Mouse (Mus musculus) neural tube, embryonic 14.5 days (tissue): Measurements from ENCODE around the gene Gm5916. TPM values are rescaled to one million over a fixed set of nuclear protein-coding genes. Genes with fewer than 3 reads are reported as not detected.

ENCODE experiments used
- ATAC-seq: fragments of 200-750 bp; cut with Nextera tagmentation; 2 replicates; pipeline ENCODE4 v1.8.0; 2017; ENCODE audit warnings: low read depth, mild to moderate bottlenecking, moderate TSS enrichment, moderate library complexity
- H3K27ac ChIP-seq: fragments of 300-500 bp; sonication (generic); 2 replicates; pipeline ENCODE4 v1.5.1; 2014; ENCODE audit warnings: low read depth, mild to moderate bottlenecking, control low read depth, low read length, moderate library complexity, mixed read lengths
- H3K27me3 ChIP-seq: fragments of 300-500 bp; sonication (generic); 2 replicates; pipeline ENCODE4 v1.6.1; 2014; ENCODE audit warnings: low read length; ENCODE audit not compliant: control insufficient read depth, insufficient read depth
- H3K36me3 ChIP-seq: fragments of 300-500 bp; sonication (generic); 2 replicates; pipeline ENCODE4 v1.6.1; 2014; ENCODE audit warnings: low read length, mixed read lengths; ENCODE audit not compliant: control insufficient read depth, insufficient read depth
- H3K4me1 ChIP-seq: fragments of 300-500 bp; sonication (generic); 2 replicates; pipeline ENCODE4 v1.6.1; 2014; ENCODE audit warnings: low read length; ENCODE audit not compliant: control insufficient read depth, insufficient read depth
- H3K4me2 ChIP-seq: fragments of 300-500 bp; sonication (generic); 2 replicates; pipeline ENCODE4 v1.6.1; 2014; ENCODE audit warnings: mild to moderate bottlenecking, low read depth, low read length, control low read depth
- H3K4me3 ChIP-seq: fragments of 300-500 bp; sonication (generic); 2 replicates; pipeline ENCODE4 v1.5.1; 2014; ENCODE audit warnings: low read depth, low read length, control low read depth, mixed read lengths
- H3K9ac ChIP-seq: fragments of 300-500 bp; sonication (generic); replicated peaks from 2 replicates; pipeline ENCODE4 v1.6.1; 2014; ENCODE audit warnings: low read depth, mild to moderate bottlenecking, control low read depth, low read length, mixed read lengths
- H3K9me3 ChIP-seq: fragments of 300-500 bp; sonication (generic); 2 replicates; pipeline ENCODE4 v1.6.1; 2016; ENCODE audit warnings: low read length; ENCODE audit not compliant: control insufficient read depth
- WGBS: fragments of 180-500 bp; shearing (Covaris S2); extraction: QIAGEN DNeasy Blood & Tissue Kit; methylation state at CpG from one replicate; pipeline ENCODE4 v1.1.7; 2014; 5-methylcytosine and 5-hydroxymethylcytosine counted together
- polyA plus RNA-seq: library from polyadenylated mRNA; unstranded; fragments of >200 nt; fragmentation: Nextera tagmentation; extraction: Ambion mirVana; gene quantifications from 2 replicates; pipeline ENCODE4 v1.2.1, GENCODE M21; 2014

Gm5916 gene
- polyA plus RNA-seq: not detected in 2 replicates

DNA sequence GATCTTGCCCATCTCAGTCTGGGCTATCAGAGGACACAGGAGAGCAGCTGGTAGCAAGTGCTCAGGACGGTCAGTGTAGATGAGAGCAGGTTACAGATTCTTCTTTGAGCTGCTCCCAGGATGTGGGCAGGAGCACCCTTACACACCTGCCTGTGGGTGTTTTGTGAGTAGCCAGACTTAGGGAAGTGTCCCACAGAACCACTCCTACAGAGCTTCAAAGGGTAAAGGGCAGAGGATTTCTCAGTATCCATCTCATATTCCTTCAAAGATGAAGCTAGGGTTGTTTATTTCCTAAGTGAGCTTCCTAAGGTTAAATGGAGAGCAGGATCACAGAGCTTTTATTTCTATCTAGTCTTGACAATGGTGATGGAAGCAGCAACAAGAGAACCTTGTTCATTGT lies at the start of gene Gm5916:
Gene Gm5916 (minus strand): TSS at position 101 of the 400 bp plus-strand sequence.
- no peak within 1 kb of the TSS for H3K27ac ChIP-seq
- no peaks in the 10 kb centered on the region for H3K36me3 ChIP-seq
- no peak within 1 kb of the TSS for H3K4me3 ChIP-seq
- peaks cover 6% of the 10 kb centered on the region; the same call in 1 of the 2 replicates for H3K9me3 ChIP-seq
- H3K9ac ChIP-seq: no peak within 1 kb of the TSS
- WGBS: 88% methylated on average over 1 of the region's 1 CpGs
- no peak within 1 kb of the TSS for H3K4me2 ChIP-seq
- no peaks in the 10 kb centered on the region for H3K4me1 ChIP-seq
- H3K27me3 ChIP-seq: no peaks in the 10 kb centered on the region
- no peak for ATAC-seq

Other genes starting within 250 kb of the Gm5916 start
- gene 9230113P08Rik, start 220.4 kb downstream of the Gm5916 start, polyA plus RNA-seq: not detected in 2 replicates